Mouse (Mus musculus): ENCODE data around the gene Plekhb1.

Plekhb1 gene

DNA sequence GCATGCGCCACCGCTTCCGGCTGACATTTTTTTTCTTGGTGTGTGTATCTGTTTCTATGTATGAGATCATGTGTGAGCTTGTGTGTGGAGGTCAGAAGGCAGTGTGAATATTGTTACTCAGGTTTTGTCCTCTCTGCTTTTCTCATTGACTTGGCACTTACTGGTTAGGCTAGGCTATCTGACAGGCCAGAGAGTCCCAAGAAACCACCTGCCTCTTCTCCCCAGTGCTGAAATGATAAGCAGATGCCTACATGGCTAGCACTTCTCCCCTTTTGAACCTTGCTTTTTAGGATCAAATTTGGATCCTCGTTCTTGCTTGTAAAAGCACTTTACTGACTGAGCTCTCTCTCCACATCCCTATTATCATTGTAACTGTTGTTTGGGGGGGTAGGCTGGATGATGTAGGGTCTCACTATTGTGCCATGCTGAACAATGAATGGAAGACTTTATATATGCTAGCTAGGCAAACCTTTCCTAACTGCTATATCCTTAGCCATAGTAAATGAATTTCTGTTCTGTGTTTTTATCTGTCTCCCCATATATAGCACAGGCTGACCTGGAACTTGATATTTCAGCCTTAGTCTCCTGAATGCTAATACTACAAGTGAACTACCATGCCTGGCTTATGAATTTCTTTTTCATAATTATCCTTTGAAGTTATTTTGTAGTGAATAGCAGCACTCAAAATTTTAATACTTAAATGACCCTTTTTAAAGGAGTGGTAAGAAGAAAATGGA, 45.9 kb downstream of the Plekhb1 start:
- peaks cover 20% of the 10 kb centered on the region for H3K4me1 ChIP-seq (replicated peaks; ENCODE audit: low read depth, low read length)
- H3K27me3 ChIP-seq (ENCODE audit: insufficient read depth, low read length) = no peaks in the 10 kb centered on the region
- no peaks in the 10 kb centered on the region for H3K9me3 ChIP-seq (ENCODE audit: low read length)
- no peak for TF ChIP-seq CTCF (conservative IDR thresholded peaks at IDR 0.05; ENCODE audit: low read length)
- no peak for TF ChIP-seq POU5F1 (IDR thresholded peaks at IDR 0.05; ENCODE audit: borderline replicate concordance, low read length)
- no peak for TF ChIP-seq NANOG (IDR thresholded peaks at IDR 0.05; ENCODE audit: borderline replicate concordance, low read length)
- no peak overlapping the region for H3K4me3 ChIP-seq (replicated peaks; ENCODE audit: low read length)
- peaks cover 8% of the 10 kb centered on the region; the same call in 1 of the 2 replicates for H3K36me3 ChIP-seq (ENCODE audit: insufficient read depth, low read length)

DNA sequence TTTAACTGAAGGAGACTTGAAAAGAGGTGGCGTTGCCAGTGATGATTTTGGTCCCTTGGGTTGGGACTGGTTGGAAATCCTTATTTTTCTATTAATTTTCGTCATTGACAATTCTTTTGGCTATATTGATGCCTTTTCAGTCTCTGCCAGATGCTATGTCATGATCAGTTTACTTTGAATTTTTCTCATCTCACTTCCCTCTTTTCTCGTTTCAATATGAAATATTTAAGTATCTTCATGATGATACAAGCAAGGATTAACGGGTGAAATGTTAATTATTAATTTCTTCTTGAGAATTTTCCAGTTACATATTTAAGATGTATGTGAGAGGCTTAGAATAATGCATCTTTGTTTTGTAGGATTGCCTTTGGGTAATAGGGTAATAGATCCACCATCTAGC, 53.3 kb downstream of the Plekhb1 start:
- TF ChIP-seq CTCF (conservative IDR thresholded peaks at IDR 0.05; ENCODE audit: low read length) = no peak
- TF ChIP-seq NANOG (IDR thresholded peaks at IDR 0.05; ENCODE audit: borderline replicate concordance, low read length) = no peak
- no peak for TF ChIP-seq POU5F1 (IDR thresholded peaks at IDR 0.05; ENCODE audit: borderline replicate concordance, low read length)
- H3K36me3 ChIP-seq (ENCODE audit: insufficient read depth, low read length) = no peaks in the 10 kb centered on the region; the same call in 1 of the 2 replicates
- peak overlapping the region; percentile 100 for H3K4me3 ChIP-seq (replicated peaks; ENCODE audit: low read length)

GRCm38 (mm10) chr7:100608130-100608741, 54.0 kb downstream of the Plekhb1 start, which contains the start of gene Mrpl48:
Gene Mrpl48 (minus strand): TSS chr7:100608301.
- Histone ChIP-seq H3K4me3 (replicated peaks; ENCODE audit: low read length) (peak within 1 kb of the TSS; percentile 100), H3K27me3 (ENCODE audit: insufficient read depth, low read length) (no peaks in the 10 kb centered on the region), H3K4me1 (replicated peaks; ENCODE audit: low read depth, low read length) (peaks cover 22% of the 10 kb centered on the region), H3K9me3 (ENCODE audit: low read length) (no peaks in the 10 kb centered on the region), H3K36me3 (ENCODE audit: insufficient read depth, low read length) (no peaks in the 10 kb centered on the region)
- TF ChIP-seq POU5F1 (IDR thresholded peaks at IDR 0.05; ENCODE audit: borderline replicate concordance, low read length) (no peak), CTCF (conservative IDR thresholded peaks at IDR 0.05; ENCODE audit: low read length) (no peak), NANOG (IDR thresholded peaks at IDR 0.05; ENCODE audit: borderline replicate concordance, low read length) (no peak)

More for the DNA sequence above, 53.3 kb downstream of the Plekhb1 start:
- Histone ChIP-seq H3K4me1 (replicated peaks; ENCODE audit: low read depth, low read length) (peaks cover 24% of the 10 kb centered on the region), H3K9me3 (ENCODE audit: low read length) (no peaks in the 10 kb centered on the region), H3K27me3 (ENCODE audit: insufficient read depth, low read length) (no peaks in the 10 kb centered on the region)

- Histone ChIP-seq H3K4me1 (replicated peaks; ENCODE audit: low read depth, low read length) (peaks cover 22% of the 10 kb centered on the region), H3K27me3 (ENCODE audit: insufficient read depth, low read length) (no peaks in the 10 kb centered on the region)
These were observed 54.7 kb downstream of the Plekhb1 start, which contains the start of gene Rab6a for GRCm38 (mm10) chr7:100607214-100608129. Gene Rab6a (plus strand): TSS chr7:100607410.

DNA sequence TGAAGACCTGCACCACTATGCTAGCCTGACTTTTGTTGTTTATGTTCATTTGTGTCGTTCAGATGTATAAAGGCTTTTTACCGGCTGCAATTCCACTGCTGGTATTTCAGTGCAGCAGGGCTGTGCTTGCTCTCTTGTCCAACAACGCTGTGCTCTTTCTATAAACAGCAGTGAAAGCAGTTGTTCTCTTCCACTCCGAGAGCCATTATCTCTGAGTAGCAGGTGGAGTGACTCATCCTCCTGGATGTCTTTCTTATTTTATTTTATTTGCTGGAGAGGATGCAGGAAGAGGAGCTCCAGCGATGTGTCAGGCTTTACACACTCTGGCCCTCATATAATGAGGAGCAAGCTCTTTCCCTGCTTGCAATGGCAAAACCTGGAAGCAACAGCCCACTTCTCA, 62.0 kb downstream of the Plekhb1 start:
- Histone ChIP-seq H3K36me3 (ENCODE audit: insufficient read depth, low read length) (no peaks in the 10 kb centered on the region), H3K4me3 (replicated peaks; ENCODE audit: low read length) (no peak overlapping the region), H3K27me3 (ENCODE audit: insufficient read depth, low read length) (0 out of 2 replicates have a peak, but pooled peaks cover 7% of the 10 kb centered on the region), H3K4me1 (replicated peaks; ENCODE audit: low read depth, low read length) (no peaks in the 10 kb centered on the region), H3K9me3 (ENCODE audit: low read length) (0 out of 2 replicates have a peak, but pooled peaks cover 3% of the 10 kb centered on the region)
- no peak for TF ChIP-seq POU5F1 (IDR thresholded peaks at IDR 0.05; ENCODE audit: borderline replicate concordance, low read length)
- TF ChIP-seq NANOG (IDR thresholded peaks at IDR 0.05; ENCODE audit: borderline replicate concordance, low read length) = no peak
- no peak for TF ChIP-seq CTCF (conservative IDR thresholded peaks at IDR 0.05; ENCODE audit: low read length)

More at GRCm38 (mm10) chr7:100607214-100608129, 54.7 kb downstream of the Plekhb1 start, which contains the start of gene Rab6a:
- TF ChIP-seq CTCF (conservative IDR thresholded peaks at IDR 0.05; ENCODE audit: low read length) (no peak), NANOG (IDR thresholded peaks at IDR 0.05; ENCODE audit: borderline replicate concordance, low read length) (no peak), POU5F1 (IDR thresholded peaks at IDR 0.05; ENCODE audit: borderline replicate concordance, low read length) (no peak)
- H3K9me3 ChIP-seq (ENCODE audit: low read length) = no peaks in the 10 kb centered on the region
- no peaks in the 10 kb centered on the region for H3K36me3 ChIP-seq (ENCODE audit: insufficient read depth, low read length)
- peak within 1 kb of the TSS; percentile 100 for H3K4me3 ChIP-seq (replicated peaks; ENCODE audit: low read length)

GRCm38 (mm10) chr7:100593349-100593748, 68.9 kb downstream of the Plekhb1 start:
- peaks cover 7% of the 10 kb centered on the region; the same call in 1 of the 2 replicates for H3K4me1 ChIP-seq (replicated peaks; ENCODE audit: low read depth, low read length)
- H3K36me3 ChIP-seq (ENCODE audit: insufficient read depth, low read length) = no peaks in the 10 kb centered on the region
- TF ChIP-seq POU5F1 (IDR thresholded peaks at IDR 0.05; ENCODE audit: borderline replicate concordance, low read length) = no peak
- no peak for TF ChIP-seq CTCF (conservative IDR thresholded peaks at IDR 0.05; ENCODE audit: low read length)
- no peak for TF ChIP-seq NANOG (IDR thresholded peaks at IDR 0.05; ENCODE audit: borderline replicate concordance, low read length)
- no peak overlapping the region for H3K4me3 ChIP-seq (replicated peaks; ENCODE audit: low read length)
- H3K27me3 ChIP-seq (ENCODE audit: insufficient read depth, low read length) = peaks cover 5% of the 10 kb centered on the region; the same call in 1 of the 2 replicates
- H3K9me3 ChIP-seq (ENCODE audit: low read length) = no peaks in the 10 kb centered on the region

All from E14TG2a.4 (cell line).